Mouse (Mus musculus) G1E (cell line): ENCODE data around the gene Nutf2-ps1.

Source experiments
- CTCF ChIP-seq: IDR thresholded peaks from 2 replicates; pipeline ENCODE4 v1.5.1; 2012; ENCODE audit warnings: low read depth, low read length, inconsistent platforms, mixed read lengths
- GATA2 ChIP-seq: IDR thresholded peaks from 2 replicates; pipeline ENCODE4 v1.6.1; 2012; ENCODE audit warnings: low read depth, low read length, inconsistent platforms, borderline replicate concordance

GRCm38 (mm10) chr19:53552216-53552786 is 36.6 kb downstream of the Nutf2-ps1 start:
- no peak for TF ChIP-seq CTCF
- no peak for TF ChIP-seq GATA2
